Mouse (Mus musculus) liver, postnatal 0 days (tissue): ENCODE measurements around the gene Gm49336. TPM values are rescaled to one million over a fixed set of nuclear protein-coding genes. Genes with fewer than 3 reads are reported as not detected.
A peak's percentile ranks its signal among the peaks of the same experiment; 100 is the strongest.

Source experiments
- ATAC-seq: fragments of 200-750 bp; cut with Nextera tagmentation; 2 replicates; pipeline ENCODE4 v1.8.0; 2017; ENCODE audit warnings: mild to moderate bottlenecking, moderate library complexity
- DNase-seq: peaks from one replicate; pipeline ENCODE4 v3.0.0-alpha.2; 2016
- H3K27ac ChIP-seq: fragments of 300-500 bp; sonication (generic); 2 replicates; pipeline ENCODE4 v1.5.1; 2014; ENCODE audit warnings: antibody characterized with exemption, moderate library complexity, mild to moderate bottlenecking, low read depth
- H3K27me3 ChIP-seq: fragments of 300-500 bp; sonication (generic); 2 replicates; pipeline ENCODE4 v1.6.1; 2014; ENCODE audit warnings: low read length, control low read depth, mixed read lengths; ENCODE audit not compliant: insufficient read depth
- H3K36me3 ChIP-seq: fragments of 300-500 bp; sonication (generic); replicated peaks from 2 replicates; pipeline ENCODE4 v1.6.1; 2014; ENCODE audit warnings: mild to moderate bottlenecking, control low read depth, low read length, moderate library complexity, mixed read lengths; ENCODE audit not compliant: insufficient read depth
- H3K4me1 ChIP-seq: fragments of 300-500 bp; sonication (generic); 2 replicates; pipeline ENCODE4 v1.6.1; 2014; ENCODE audit warnings: antibody characterized with exemption, mild to moderate bottlenecking, control low read depth; ENCODE audit not compliant: insufficient read depth
- H3K4me2 ChIP-seq: fragments of 300-500 bp; sonication (generic); 2 replicates; pipeline ENCODE4 v1.6.1; 2014; ENCODE audit warnings: low read depth, mild to moderate bottlenecking, low read length, moderate library complexity, mixed read lengths
- H3K4me3 ChIP-seq: fragments of 300-500 bp; sonication (generic); 2 replicates; pipeline ENCODE4 v1.5.1; 2014; ENCODE audit warnings: low read depth, low read length
- H3K9ac ChIP-seq: fragments of 300-500 bp; sonication (generic); replicated peaks from 2 replicates; pipeline ENCODE4 v1.6.1; 2014; ENCODE audit warnings: mild to moderate bottlenecking, moderate library complexity
- H3K9me3 ChIP-seq: fragments of 300-500 bp; sonication (generic); 2 replicates; pipeline ENCODE4 v1.6.1; 2016; ENCODE audit warnings: mild to moderate bottlenecking, control low read depth, low read length, mixed read lengths
- CTCF ChIP-seq: sonication (generic); IDR thresholded peaks from 2 replicates; pipeline ENCODE4 v1.5.1; 2016; ENCODE audit warnings: antibody characterized with exemption, low read depth
- EP300 ChIP-seq: IDR thresholded peaks from 2 replicates; pipeline ENCODE4 v1.6.1; 2016; ENCODE audit warnings: antibody characterized with exemption, low read depth, mild to moderate bottlenecking
- WGBS: fragments of 180-500 bp; shearing (Covaris S2); extraction: QIAGEN DNeasy Blood & Tissue Kit; methylation state at CpG from one replicate; pipeline ENCODE4 v1.1.7; 2014; ENCODE audit not compliant: insufficient replicate concordance; 5-methylcytosine and 5-hydroxymethylcytosine counted together
- polyA plus RNA-seq: library from polyadenylated mRNA; unstranded; fragments of >200 nt; fragmentation: Nextera tagmentation; extraction: Ambion mirVana; gene quantifications from 2 replicates; pipeline ENCODE4 v1.2.1, GENCODE M21; 2015

Gm49336 gene
- polyA plus RNA-seq = 10.8 and 13.2 TPM in 2 replicates

- ATAC-seq (peak; percentile 99), DNase-seq (peak; percentile 98)
- Histone ChIP-seq H3K4me1 (peaks cover 12% of the 10 kb centered on the region), H3K4me2 (peak within 1 kb of the TSS; percentile 86), H3K36me3 (no peaks in the 10 kb centered on the region), H3K9ac (peak within 1 kb of the TSS; percentile 99), H3K27me3 (no peaks in the 10 kb centered on the region), H3K27ac (peak within 1 kb of the TSS; percentile 91), H3K4me3 (peak within 1 kb of the TSS; percentile 90), H3K9me3 (no peaks in the 10 kb centered on the region)
- WGBS = under 1% methylated on average over 62 of the region's 62 CpGs
- TF ChIP-seq EP300 (peak; percentile 78; the same call in 1 of the 2 replicates), CTCF (no peak)
Measured at GRCm38 (mm10) chr14:60251281-60252003, at the start of gene Gm49336, which contains the start of gene Nupl1. Gene Gm49336 (minus strand): TSS chr14:60251507. Gene Nupl1 (minus strand): TSS chr14:60251431.

GRCm38 (mm10) chr14:60301024-60301423, 49.7 kb upstream of the Gm49336 start:
- no peak overlapping the region for H3K9ac ChIP-seq
- ATAC-seq (no peak), DNase-seq (no peak)
- no peak overlapping the region for H3K4me2 ChIP-seq
- H3K9me3 ChIP-seq = no peaks in the 10 kb centered on the region
- peaks cover 42% of the 10 kb centered on the region for H3K36me3 ChIP-seq
- H3K4me1 ChIP-seq = no peaks in the 10 kb centered on the region
- H3K27me3 ChIP-seq = no peaks in the 10 kb centered on the region
- WGBS = 83% methylated on average over 6 of the region's 6 CpGs
- TF ChIP-seq CTCF = no peak
- no peak for TF ChIP-seq EP300
- H3K27ac ChIP-seq = no peak overlapping the region
- H3K4me3 ChIP-seq = no peak overlapping the region

- TF ChIP-seq CTCF (no peak), EP300 (no peak)
- peaks cover 42% of the 10 kb centered on the region for H3K36me3 ChIP-seq
- DNase-seq (no peak), ATAC-seq (no peak)
- no peaks in the 10 kb centered on the region for H3K9me3 ChIP-seq
- no peak overlapping the region for H3K9ac ChIP-seq
- no peak overlapping the region for H3K27ac ChIP-seq
- H3K4me2 ChIP-seq = no peak overlapping the region
- no peak overlapping the region for H3K4me3 ChIP-seq
- 81% methylated on average over 14 of the region's 14 CpGs for WGBS
- no peaks in the 10 kb centered on the region for H3K27me3 ChIP-seq
- H3K4me1 ChIP-seq = no peaks in the 10 kb centered on the region
Measured at GRCm38 (mm10) chr14:60300224-60300991, 49.1 kb upstream of the Gm49336 start.

GRCm38 (mm10) chr14:60295531-60295930, 44.2 kb upstream of the Gm49336 start:
- Histone ChIP-seq H3K4me3 (no peak overlapping the region), H3K4me2 (no peak overlapping the region), H3K27ac (no peak overlapping the region), H3K27me3 (no peaks in the 10 kb centered on the region), H3K36me3 (peaks cover 34% of the 10 kb centered on the region), H3K4me1 (no peaks in the 10 kb centered on the region), H3K9me3 (no peaks in the 10 kb centered on the region), H3K9ac (no peak overlapping the region)
- no peak for DNase-seq
- ATAC-seq = no peak
- TF ChIP-seq CTCF = no peak
- no peak for TF ChIP-seq EP300
- WGBS = 81% methylated on average over 1 of the region's 1 CpGs

GRCm38 (mm10) chr14:60290363-60290762, 39.1 kb upstream of the Gm49336 start:
- TF ChIP-seq CTCF = no peak
- no peak for TF ChIP-seq EP300
- no peaks in the 10 kb centered on the region for H3K4me1 ChIP-seq
- H3K27me3 ChIP-seq = no peaks in the 10 kb centered on the region
- ATAC-seq (no peak), DNase-seq (no peak)
- peaks cover 41% of the 10 kb centered on the region for H3K36me3 ChIP-seq
- no peak overlapping the region for H3K9ac ChIP-seq
- no peak overlapping the region for H3K27ac ChIP-seq
- no peak overlapping the region for H3K4me2 ChIP-seq
- WGBS = 50% methylated on average over 4 of the region's 4 CpGs
- no peaks in the 10 kb centered on the region for H3K9me3 ChIP-seq
- no peak overlapping the region for H3K4me3 ChIP-seq

GRCm38 (mm10) chr14:60286194-60286863, 35.0 kb upstream of the Gm49336 start:
- no peak for DNase-seq
- H3K9ac ChIP-seq = no peak overlapping the region; the same call in 1 of the 2 replicates
- no peak overlapping the region for H3K4me3 ChIP-seq
- ATAC-seq = no peak
- TF ChIP-seq CTCF (no peak), EP300 (no peak)
- no peaks in the 10 kb centered on the region for H3K9me3 ChIP-seq
- no peaks in the 10 kb centered on the region for H3K4me1 ChIP-seq
- 80% methylated on average over 7 of the region's 7 CpGs for whole genome bisulfite sequencing
- H3K27ac ChIP-seq = no peak overlapping the region
- no peak overlapping the region for H3K4me2 ChIP-seq
- H3K27me3 ChIP-seq = no peaks in the 10 kb centered on the region
- peaks cover 33% of the 10 kb centered on the region for H3K36me3 ChIP-seq
